Mouse (Mus musculus) stomach, adult 2 months (tissue): ENCODE measurements around the gene Lyplal1. TPM values are rescaled to one million over a fixed set of nuclear protein-coding genes. Genes with fewer than 3 reads are reported as not detected.

Experiments used
- polyA plus RNA-seq: library from polyadenylated mRNA; depleted of rRNA; stranded (reverse); fragments of >200 nt; gene quantifications from 2 replicates; pipeline ENCODE4 v1.2.3, GENCODE M21; 2012; rRNA removed

The Lyplal1 gene
- polyA plus RNA-seq = 2.2 and 3.6 TPM in 2 replicates

DNA sequence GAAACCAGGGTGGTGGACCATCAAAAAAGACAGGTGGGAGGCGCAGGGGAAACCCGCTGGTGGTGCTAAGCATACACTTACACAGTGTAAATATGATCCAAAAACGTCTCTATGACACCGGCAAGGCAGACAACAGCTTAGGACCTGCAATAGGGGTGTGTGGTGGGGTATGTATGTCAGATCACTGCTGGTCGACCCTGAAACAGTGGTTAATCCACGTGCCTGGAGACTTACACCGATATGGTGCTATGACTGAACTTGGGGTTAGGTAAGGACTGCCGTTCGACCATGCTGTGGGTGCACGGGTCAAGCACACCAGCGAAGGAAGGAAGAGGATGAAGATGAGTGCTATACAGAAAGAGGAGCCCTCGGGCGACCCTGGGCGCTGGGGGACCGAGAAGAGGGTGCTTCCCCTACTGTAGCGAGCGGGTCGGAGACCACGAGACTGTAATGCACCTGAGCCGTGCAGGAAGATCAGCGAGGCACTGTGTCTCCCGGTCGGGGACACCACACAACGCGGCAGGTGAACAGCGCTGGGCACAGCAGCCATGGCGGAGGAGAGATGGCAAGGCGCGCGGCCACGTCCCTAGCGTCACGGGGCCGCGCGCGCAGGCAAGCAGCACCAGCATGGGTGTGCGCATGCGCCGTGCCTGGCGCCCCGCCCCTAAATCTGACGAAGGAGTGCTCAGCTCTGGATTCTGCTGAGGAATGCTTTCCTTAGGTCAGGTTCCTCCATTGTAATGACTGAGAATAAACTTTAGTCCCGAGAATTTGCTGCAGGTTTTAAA is at the start of gene Lyplal1:
Gene Lyplal1, minus strand, starts transcription at position 610 of the 788 bp plus-strand sequence.

